Mouse (Mus musculus) small intestine, adult 2 months (tissue): ENCODE results near the gene Cep290.

ENCODE experiments used
- CTCF ChIP-seq: fragments of 200-500 bp; IDR thresholded peaks from 2 replicates; pipeline ENCODE4 v1.5.1; 2012; ENCODE audit warnings: low read depth, mild to moderate bottlenecking, control low read depth, inconsistent platforms, low read length, moderate library complexity, mixed read lengths; ENCODE audit not compliant: insufficient replicate concordance, insufficient read length; ENCODE audit errors: extremely low read depth
- POLR2A ChIP-seq: fragments of 200-500 bp; IDR thresholded peaks from 2 replicates; pipeline ENCODE4 v1.6.1; 2012; ENCODE audit warnings: low read depth, mild to moderate bottlenecking, control low read depth, inconsistent platforms, low read length, moderate library complexity

DNA sequence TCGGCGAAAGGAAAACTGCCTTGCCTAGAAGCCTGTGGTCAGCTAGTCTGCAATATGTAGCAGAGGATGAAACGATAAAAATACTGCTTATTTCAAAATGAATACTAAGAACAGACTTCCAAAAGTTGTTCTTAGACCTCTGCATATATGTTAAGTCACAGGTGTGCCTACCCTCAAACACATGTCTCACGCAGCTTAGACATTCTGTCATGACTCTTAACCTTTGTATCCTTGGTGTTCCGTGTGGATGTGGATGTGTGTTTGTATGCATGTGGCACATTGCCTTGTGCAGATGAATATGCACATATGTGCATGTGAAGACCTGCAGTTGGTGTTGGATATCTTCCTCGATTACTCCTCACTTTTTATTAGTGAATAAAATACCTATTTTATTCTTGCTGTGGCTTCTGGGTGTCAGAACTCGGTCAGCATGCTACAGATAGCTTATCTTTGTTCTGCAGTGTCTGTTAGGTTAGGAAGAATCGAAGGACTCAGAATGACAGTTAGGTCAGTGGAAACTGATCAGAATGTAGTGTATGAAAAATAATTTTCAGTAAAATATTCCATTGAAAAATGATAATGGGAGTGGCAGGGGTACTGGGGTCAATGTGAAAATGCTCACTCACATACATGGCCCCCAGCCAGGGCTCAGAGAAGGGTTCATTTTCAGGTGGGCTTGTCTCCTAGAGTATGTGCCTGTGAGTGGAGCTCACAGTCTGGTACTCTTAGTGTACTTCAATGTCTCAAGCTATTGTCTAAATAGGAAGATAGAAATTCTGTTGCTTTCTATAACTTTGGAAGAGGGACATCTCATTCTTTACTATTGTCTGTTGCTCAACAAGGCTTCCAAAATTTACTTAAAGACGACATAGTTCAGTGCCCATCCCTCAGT, 37.4 kb downstream of the Cep290 start:
- TF ChIP-seq POLR2A: no peak
- no peak for TF ChIP-seq CTCF
